Mouse (Mus musculus): ENCODE data around the gene Otud7b. TPM values are rescaled to one million over a fixed set of nuclear protein-coding genes. Genes with fewer than 3 reads are reported as not detected.

Otud7b gene
- polyA plus RNA-seq, 1 experiment = 4.7 TPM

- TF ChIP-seq POLR2A (IDR thresholded peaks at IDR 0.05; ENCODE audit: borderline replicate concordance, low read depth, low read length) (no peak), CTCF (IDR thresholded peaks at IDR 0.05; ENCODE audit: low read depth, low read length) (no peak)
- Histone ChIP-seq H3K4me3 (ENCODE audit: insufficient read depth, low read length) (0 out of 2 replicates have a peak overlapping the region, but pooled peaks have one; percentile 6), H3K4me1 (ENCODE audit: control insufficient read depth, insufficient read depth, low read length) (peaks cover 40% of the 10 kb centered on the region), H3K27ac (ENCODE audit: insufficient read depth, low read depth, low read length) (peak overlapping the region; percentile 45)
Observed at GRCm38 (mm10) chr3:96098168-96098567, 6.2 kb upstream of the Otud7b start.

DNA sequence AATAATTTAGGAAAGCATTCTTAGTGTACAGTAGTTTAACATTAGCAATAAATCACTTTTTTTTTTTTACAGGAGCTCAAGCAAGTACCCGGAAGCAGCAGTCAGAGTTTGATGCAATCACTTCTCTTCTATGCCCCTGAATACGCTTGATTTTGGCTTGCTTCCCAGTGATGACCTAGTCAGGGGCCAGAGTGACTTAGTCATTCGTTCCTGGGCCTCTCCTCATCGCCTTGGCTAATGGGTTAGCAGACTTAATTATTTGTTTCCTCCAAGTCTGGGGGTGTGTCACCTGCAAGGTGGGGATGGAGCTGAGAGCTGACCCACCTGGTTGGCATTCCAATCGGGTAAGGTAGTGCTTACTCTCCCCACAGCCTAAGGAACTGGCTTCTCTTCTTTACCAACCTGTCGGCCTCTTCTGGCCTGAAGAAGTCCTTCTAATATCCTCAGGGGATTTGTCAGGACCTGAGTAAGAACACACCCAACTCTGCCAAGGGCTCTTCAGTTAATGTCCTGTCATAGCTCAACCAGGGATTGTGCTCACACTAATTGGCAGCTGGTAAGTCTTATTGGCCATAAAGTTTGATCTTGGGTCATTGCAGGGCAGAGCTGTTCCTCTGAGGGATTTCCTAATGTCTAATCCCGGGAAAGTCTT is 5.6 kb upstream of the Otud7b start:
- Histone ChIP-seq H3K4me3 (ENCODE audit: insufficient read depth, low read length) (no peak overlapping the region), H3K27ac (ENCODE audit: insufficient read depth, low read depth, low read length) (peak overlapping the region; percentile 45; the same call in 1 of the 2 replicates), H3K4me1 (ENCODE audit: control insufficient read depth, insufficient read depth, low read length) (peaks cover 40% of the 10 kb centered on the region)
- no peak for TF ChIP-seq POLR2A (IDR thresholded peaks at IDR 0.05; ENCODE audit: borderline replicate concordance, low read depth, low read length)

DNA sequence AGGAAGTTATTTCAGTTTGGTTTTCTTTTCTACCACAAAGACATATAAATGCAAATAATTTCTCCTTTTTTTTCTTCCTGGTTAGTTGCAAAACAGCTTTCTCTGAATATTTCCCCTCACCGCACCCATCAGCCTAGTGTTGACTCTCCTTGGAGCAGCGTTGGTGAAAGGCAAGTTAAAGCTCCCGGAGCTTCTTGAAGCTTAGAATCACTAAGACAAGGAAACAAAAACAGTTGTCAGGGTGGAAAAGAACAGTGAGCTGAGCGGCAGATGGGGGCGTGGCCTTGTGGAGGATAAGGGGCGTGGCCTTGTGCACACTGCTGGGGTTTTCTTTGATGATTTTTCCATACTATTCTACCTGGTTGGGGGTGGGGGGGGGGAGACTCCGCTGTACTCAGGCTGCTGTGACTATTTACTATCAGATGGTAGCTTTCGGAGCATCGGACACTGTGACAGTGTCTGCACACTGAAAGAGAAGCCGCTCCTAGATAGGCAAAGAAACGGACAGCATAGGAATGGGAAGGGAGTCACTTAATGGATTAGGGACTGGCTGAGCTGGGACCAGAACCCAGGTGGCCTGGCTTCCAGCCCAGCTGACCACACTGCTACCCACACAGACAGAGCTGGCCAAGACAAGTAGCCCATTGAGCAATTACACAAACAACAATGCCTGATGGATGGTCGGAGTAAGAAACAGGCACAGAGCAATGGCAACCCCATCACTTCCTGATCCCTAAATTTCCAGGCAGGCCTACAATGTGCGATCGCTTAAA is 2.0 kb upstream of the Otud7b start:
- TF ChIP-seq CTCF (IDR thresholded peaks at IDR 0.05; ENCODE audit: low read depth, low read length) (0 out of 2 replicates have a peak, but pooled peaks have one; percentile 17), POLR2A (IDR thresholded peaks at IDR 0.05; ENCODE audit: borderline replicate concordance, low read depth, low read length) (no peak)
- Histone ChIP-seq H3K27ac (ENCODE audit: insufficient read depth, low read depth, low read length) (peak overlapping the region; percentile 37), H3K4me3 (ENCODE audit: insufficient read depth, low read length) (peak overlapping the region; percentile 53), H3K4me1 (ENCODE audit: control insufficient read depth, insufficient read depth, low read length) (peaks cover 46% of the 10 kb centered on the region)

DNA sequence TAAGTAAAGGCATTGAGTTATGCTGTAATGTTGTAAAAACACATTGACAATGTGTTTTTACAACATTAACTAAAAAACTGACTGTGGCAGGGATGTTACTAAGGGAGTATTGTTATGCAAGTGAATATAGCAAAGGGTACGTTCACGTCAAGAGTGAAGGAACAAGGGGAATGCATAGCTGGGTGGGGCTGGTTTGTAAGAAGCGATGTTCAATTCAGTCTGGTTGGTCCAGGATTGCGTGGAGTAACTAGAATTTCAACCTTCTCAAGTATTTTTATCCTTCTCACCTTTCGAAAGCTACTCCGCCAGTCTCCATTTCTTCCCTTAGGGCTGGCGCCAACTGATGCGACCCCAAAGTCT is 446 bp upstream of the Otud7b start:
- H3K4me1 ChIP-seq (ENCODE audit: control insufficient read depth, insufficient read depth, low read length) = peaks cover 36% of the 10 kb centered on the region
- TF ChIP-seq POLR2A (IDR thresholded peaks at IDR 0.05; ENCODE audit: borderline replicate concordance, low read depth, low read length) (no peak), CTCF (IDR thresholded peaks at IDR 0.05; ENCODE audit: low read depth, low read length) (no peak)
- H3K4me3 ChIP-seq (ENCODE audit: insufficient read depth, low read length) = peak overlapping the region; percentile 79
- peak overlapping the region; percentile 62 for H3K27ac ChIP-seq (ENCODE audit: insufficient read depth, low read depth, low read length)

- peak overlapping the region; percentile 99 for H3K4me3 ChIP-seq (ENCODE audit: insufficient read depth, low read length)
- H3K4me1 ChIP-seq (ENCODE audit: control insufficient read depth, insufficient read depth, low read length) = peaks cover 23% of the 10 kb centered on the region
- TF ChIP-seq POLR2A (IDR thresholded peaks at IDR 0.05; ENCODE audit: borderline replicate concordance, low read depth, low read length) = no peak
- TF ChIP-seq CTCF (IDR thresholded peaks at IDR 0.05; ENCODE audit: low read depth, low read length) = no peak
- H3K27ac ChIP-seq (ENCODE audit: insufficient read depth, low read depth, low read length) = no peak overlapping the region
Observed at GRCm38 (mm10) chr3:96105232-96105747, 963 bp downstream of the Otud7b start.

- H3K27ac ChIP-seq (ENCODE audit: insufficient read depth, low read depth, low read length) = no peak overlapping the region
- peaks cover 17% of the 10 kb centered on the region for H3K4me1 ChIP-seq (ENCODE audit: control insufficient read depth, insufficient read depth, low read length)
- TF ChIP-seq CTCF (IDR thresholded peaks at IDR 0.05; ENCODE audit: low read depth, low read length) (no peak), POLR2A (IDR thresholded peaks at IDR 0.05; ENCODE audit: borderline replicate concordance, low read depth, low read length) (no peak)
- no peak overlapping the region for H3K4me3 ChIP-seq (ENCODE audit: insufficient read depth, low read length)
Observed at GRCm38 (mm10) chr3:96106151-96106550, 1.8 kb downstream of the Otud7b start.

DNA sequence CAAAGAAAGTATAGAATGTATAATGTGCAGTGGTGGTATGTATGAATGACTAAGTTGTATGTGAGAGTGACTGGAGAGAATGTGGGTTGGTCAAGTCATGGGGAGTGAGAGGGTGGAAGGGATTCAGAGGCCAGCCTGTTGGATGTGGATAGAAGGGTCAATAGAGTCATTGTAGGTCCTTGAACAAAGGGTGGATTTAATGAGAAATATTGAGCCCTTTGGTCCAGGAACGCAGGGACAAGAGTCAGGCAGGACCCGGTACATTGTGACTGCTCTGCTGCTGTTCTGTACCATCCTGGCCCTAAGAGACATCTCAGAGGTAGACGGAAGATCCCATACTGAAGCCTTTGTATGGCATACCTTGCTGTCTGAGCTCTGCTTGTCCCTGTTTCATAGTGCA is 4.0 kb downstream of the Otud7b start:
- Histone ChIP-seq H3K27ac (ENCODE audit: insufficient read depth, low read depth, low read length) (no peak overlapping the region), H3K4me1 (ENCODE audit: control insufficient read depth, insufficient read depth, low read length) (peaks cover 15% of the 10 kb centered on the region), H3K4me3 (ENCODE audit: insufficient read depth, low read length) (no peak overlapping the region)
- TF ChIP-seq POLR2A (IDR thresholded peaks at IDR 0.05; ENCODE audit: borderline replicate concordance, low read depth, low read length) (no peak), CTCF (IDR thresholded peaks at IDR 0.05; ENCODE audit: low read depth, low read length) (no peak)

GRCm38 (mm10) chr3:96113251-96113650 is 8.9 kb downstream of the Otud7b start:
- TF ChIP-seq POLR2A (IDR thresholded peaks at IDR 0.05; ENCODE audit: borderline replicate concordance, low read depth, low read length) (no peak), CTCF (IDR thresholded peaks at IDR 0.05; ENCODE audit: low read depth, low read length) (no peak)
- no peak overlapping the region for H3K4me3 ChIP-seq (ENCODE audit: insufficient read depth, low read length)
- no peak overlapping the region for H3K27ac ChIP-seq (ENCODE audit: insufficient read depth, low read depth, low read length)
- peaks cover 17% of the 10 kb centered on the region for H3K4me1 ChIP-seq (ENCODE audit: control insufficient read depth, insufficient read depth, low read length)

- H3K27ac ChIP-seq (ENCODE audit: insufficient read depth, low read depth, low read length) = no peak overlapping the region
- peaks cover 18% of the 10 kb centered on the region for H3K4me1 ChIP-seq (ENCODE audit: control insufficient read depth, insufficient read depth, low read length)
- H3K4me3 ChIP-seq (ENCODE audit: insufficient read depth, low read length) = no peak overlapping the region
- TF ChIP-seq POLR2A (IDR thresholded peaks at IDR 0.05; ENCODE audit: borderline replicate concordance, low read depth, low read length) = no peak
- TF ChIP-seq CTCF (IDR thresholded peaks at IDR 0.05; ENCODE audit: low read depth, low read length) = no peak
Observed at GRCm38 (mm10) chr3:96118142-96118541, 13.8 kb downstream of the Otud7b start.

DNA sequence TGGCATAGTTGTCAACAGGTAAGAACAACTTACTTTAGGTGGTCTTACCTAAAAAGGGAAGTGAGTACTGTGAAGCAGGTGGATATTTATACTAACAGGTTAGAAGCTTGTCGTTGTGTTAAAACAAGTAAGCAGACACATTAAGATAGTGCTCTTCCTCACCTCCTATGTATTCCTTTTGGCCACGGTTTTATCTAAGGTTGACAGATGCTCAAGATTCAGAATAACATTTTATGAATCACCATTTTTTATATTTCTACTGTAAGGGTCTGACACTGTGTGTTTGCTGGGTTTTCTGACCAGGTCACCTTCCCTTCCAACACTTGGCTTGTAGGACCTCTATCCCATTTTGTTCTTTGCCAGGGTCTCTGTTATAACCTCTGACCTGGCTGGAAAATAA is 14.4 kb downstream of the Otud7b start:
- H3K27ac ChIP-seq (ENCODE audit: insufficient read depth, low read depth, low read length) = no peak overlapping the region
- H3K4me3 ChIP-seq (ENCODE audit: insufficient read depth, low read length) = no peak overlapping the region
- no peak for TF ChIP-seq CTCF (IDR thresholded peaks at IDR 0.05; ENCODE audit: low read depth, low read length)
- no peak for TF ChIP-seq POLR2A (IDR thresholded peaks at IDR 0.05; ENCODE audit: borderline replicate concordance, low read depth, low read length)
- peaks cover 12% of the 10 kb centered on the region for H3K4me1 ChIP-seq (ENCODE audit: control insufficient read depth, insufficient read depth, low read length)
